Mouse (Mus musculus) liver, postnatal 0 days (tissue): ENCODE data around the gene Cmtm8.

Source experiments
- CTCF ChIP-seq: sonication (generic); IDR thresholded peaks from 2 replicates; pipeline ENCODE4 v1.5.1; 2016; ENCODE audit warnings: antibody characterized with exemption, low read depth
- EP300 ChIP-seq: IDR thresholded peaks from 2 replicates; pipeline ENCODE4 v1.6.1; 2016; ENCODE audit warnings: antibody characterized with exemption, low read depth, mild to moderate bottlenecking

DNA sequence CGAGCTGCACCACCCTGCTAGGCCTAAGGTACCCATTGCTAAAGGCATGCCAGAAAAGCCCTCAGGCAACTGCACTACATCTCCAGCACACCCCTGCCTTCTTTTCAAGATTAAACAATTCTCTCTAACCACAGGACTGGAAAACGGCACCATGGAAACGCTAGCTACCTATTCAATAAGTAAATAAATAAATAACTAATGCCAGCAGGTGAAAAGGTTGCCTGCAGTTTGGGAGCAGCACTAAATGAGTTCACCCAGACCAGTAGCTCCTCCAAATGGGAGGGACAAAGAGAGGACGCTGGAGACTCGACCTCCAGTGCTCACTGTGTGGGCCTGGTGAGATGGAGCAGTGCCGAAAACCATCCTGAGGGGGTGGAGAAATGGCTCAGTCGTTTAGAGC lies 13.6 kb downstream of the Cmtm8 start:
- TF ChIP-seq CTCF = no peak
- TF ChIP-seq EP300 = no peak
